Mouse (Mus musculus): ENCODE measurements around the gene Skint4.

Skint4 gene

GRCm38 (mm10) chr4:112071716-112072115 lies at the start of gene Skint4:
TSS of gene Skint4 (plus strand) at chr4:112072016.
- DNase-seq, result no peak
